27 mouse cellular contexts compared by ENCODE assay signal in genomic region chr5:3546226-3546625, GRCm38 (mm10). TPM values are rescaled to one million over a fixed set of nuclear protein-coding genes. Genes with fewer than 3 reads are reported as not detected.
DNase-seq lines count a peak whose midpoint lies in the region; ATAC-seq lines count a peak whose summit lies in the region.
"Had no signal": no experiment of that assay in that cellular context is flagged by ENCODE, and none has a peak within 500 bp of the region (broad histone marks: within the 10 kb centered on the region; RNA-seq: fewer than 3 reads in every experiment).

No protein-coding gene starts in this region.

- H3K9ac ChIP-seq in kidney, embryonic 15.5 days = no peak overlapping the region
- H3K9ac ChIP-seq: embryonic facial prominence, embryonic 15.5 days; forebrain, embryonic 12.5 days; intestine, embryonic 15.5 days; liver, embryonic 12.5 days had no signal

- no peak for ATAC-seq in kidney, embryonic 15.5 days (replicated peaks; ENCODE audit: low FRiP score)
- ATAC-seq: hindbrain, embryonic 16.5 days; intestine, embryonic 15.5 days; liver, embryonic 12.5 days; liver, postnatal 0 days had no signal

- 64% methylated on average over 1 of the region's 1 CpGs for WGBS in kidney, embryonic 15.5 days

- no peaks in the 10 kb centered on the region for H3K27me3 ChIP-seq in kidney, embryonic 15.5 days
- H3K27me3 ChIP-seq: embryonic facial prominence, embryonic 15.5 days; forebrain, embryonic 12.5 days; intestine, embryonic 15.5 days; limb, embryonic 12.5 days; liver, embryonic 12.5 days had no signal

- intact Hi-C loops in left cerebral cortex, postnatal 4 days (cut with DNase I) = no loop called here
- intact Hi-C loops in heart, postnatal 25 days (cut with DNase I) = no loop called here

- H3K4me3 ChIP-seq in kidney, embryonic 15.5 days (replicated peaks) = no peak overlapping the region
- H3K4me3 ChIP-seq: embryonic facial prominence, embryonic 10.5 days; embryonic facial prominence, embryonic 15.5 days; forebrain, embryonic 12.5 days; intestine, embryonic 15.5 days; limb, embryonic 12.5 days; liver, embryonic 12.5 days had no signal

- no peak overlapping the region for H3K27ac ChIP-seq in kidney, embryonic 15.5 days
- H3K27ac ChIP-seq: embryonic facial prominence, embryonic 10.5 days; embryonic facial prominence, embryonic 15.5 days; forebrain, embryonic 12.5 days; intestine, embryonic 15.5 days; limb, embryonic 12.5 days; liver, embryonic 12.5 days had no signal

- no peak overlapping the region for H3K4me2 ChIP-seq in kidney, embryonic 15.5 days
- H3K4me2 ChIP-seq: embryonic facial prominence, embryonic 15.5 days; forebrain, embryonic 12.5 days; intestine, embryonic 15.5 days; limb, embryonic 12.5 days had no signal

- peaks cover 8% of the 10 kb centered on the region; the same call in 1 of the 2 replicates for H3K36me3 ChIP-seq in kidney, embryonic 15.5 days
- H3K36me3 ChIP-seq: intestine, embryonic 15.5 days had no signal

- no peaks in the 10 kb centered on the region for H3K9me3 ChIP-seq in kidney, embryonic 15.5 days (replicated peaks)
- H3K9me3 ChIP-seq: embryonic facial prominence, embryonic 15.5 days; forebrain, embryonic 12.5 days; G1E; intestine, embryonic 15.5 days; limb, embryonic 12.5 days; liver, embryonic 12.5 days had no signal

- peaks cover 16% of the 10 kb centered on the region for H3K4me1 ChIP-seq in kidney, embryonic 15.5 days

- DNase-seq in kidney, adult 18-20 months = peak; percentile 58
- peak; percentile 56 for DNase-seq in testis, postnatal 14 days (ENCODE audit: low spot score)
- DNase-seq in testis, postnatal 10 days (ENCODE audit: low spot score) = no peak
- peak; percentile 70 for DNase-seq in kidney, postnatal 14 days
- DNase-seq in left cerebral cortex, postnatal 4 days = no peak
- DNase-seq in spleen, adult 12 weeks (ENCODE audit: low spot score) = no peak
- DNase-seq in heart, postnatal 25 days (ENCODE audit: low spot score) = no peak
- DNase-seq: adrenal gland, postnatal 25 days; cerebellum, adult 18-20 months; cerebellum, postnatal 25 days; gastrocnemius, postnatal 10 days; heart, postnatal 14 days; layer of hippocampus, adult 9-11 months; liver, postnatal 0 days; lung, postnatal 36 days; midbrain, embryonic 14.5 days; right cerebral cortex, adult 18-20 months; thymus, postnatal 14 days had no signal

RNA-seq across cellular contexts. Expression of gene Fam133b, which starts 2.6 kb away (rescaled TPM):
- 31.4 and 31.6 TPM in 2 replicates for polyA plus RNA-seq in kidney, embryonic 15.5 days (2015; fragmentation: Nextera tagmentation; extraction: Ambion mirVana)
- total RNA-seq in left cerebral cortex, postnatal 4 days (2021) = 10 to 100 TPM; 42.1 to 50.1 TPM
- total RNA-seq in heart, postnatal 25 days (2021) = 10 to 100 TPM; 11.5 to 12.9 TPM

RNA-seq across cellular contexts. Expression of gene 1700109H08Rik, which starts 25.1 kb away (rescaled TPM):
- 3.0 and 3.4 TPM in 2 replicates for polyA plus RNA-seq in kidney, embryonic 15.5 days (2015; fragmentation: Nextera tagmentation; extraction: Ambion mirVana)
- total RNA-seq in left cerebral cortex, postnatal 4 days (2021) = 1 to 10 TPM; 4.5 to 6.9 TPM
- total RNA-seq in heart, postnatal 25 days (2021) = 1 to 10 TPM; 1.4 to 1.6 TPM

RNA-seq across cellular contexts. Expression of gene Pex1, which starts 49.6 kb away (rescaled TPM):
- polyA plus RNA-seq in kidney, embryonic 15.5 days (2015; fragmentation: Nextera tagmentation; extraction: Ambion mirVana) = 16.8 and 18.3 TPM in 2 replicates
- 10 to 100 TPM; 29.7 to 36.3 TPM for total RNA-seq in left cerebral cortex, postnatal 4 days (2021)
- total RNA-seq in heart, postnatal 25 days (2021) = 1 to 10 TPM; 8.8 to 10.0 TPM

RNA-seq across cellular contexts. Expression of gene Rbm48, which starts 50.2 kb away (rescaled TPM):
- polyA plus RNA-seq in kidney, embryonic 15.5 days (2015; fragmentation: Nextera tagmentation; extraction: Ambion mirVana) = 14.1 and 15.1 TPM in 2 replicates
- total RNA-seq in left cerebral cortex, postnatal 4 days (2021) = 10 to 100 TPM; 12.4 to 13.1 TPM
- 1 to 10 TPM; 4.8 to 6.5 TPM for total RNA-seq in heart, postnatal 25 days (2021)

Comparison
In these comparisons a context has a peak if more than half of its experiments do, and no peak if none do; other contexts are left out.
1. DNase-seq: peak in kidney, adult 18-20 months (single experiment), testis, postnatal 14 days (single experiment) and kidney, postnatal 14 days (single experiment); none in testis, postnatal 10 days (single experiment), left cerebral cortex, postnatal 4 days (single experiment), spleen, adult 12 weeks (single experiment) and heart, postnatal 25 days (single experiment).